Mouse (Mus musculus) spleen, adult 2 months (tissue): Measurements from ENCODE around the gene Lsm12.

Experiments used
- CTCF ChIP-seq: fragments of 200-500 bp; IDR thresholded peaks from 2 replicates; pipeline ENCODE4 v1.5.1; 2011; ENCODE audit warnings: mild to moderate bottlenecking, inconsistent platforms; ENCODE audit not compliant: insufficient read depth, insufficient read length, insufficient replicate concordance; ENCODE audit errors: extremely low read depth
- POLR2A ChIP-seq: fragments of 200-500 bp; IDR thresholded peaks from 2 replicates; pipeline ENCODE4 v1.6.1; 2011; ENCODE audit warnings: low read depth, low read length, inconsistent platforms

- TF ChIP-seq POLR2A (no peak), CTCF (no peak)
Observed at GRCm38 (mm10) chr11:102142355-102142754, 42.7 kb downstream of the Lsm12 start.
